Mouse (Mus musculus) cerebral cortex, adult 2 months (tissue): ENCODE results near the gene Zfp568.

Experiments
- WGBS: fragments of 180-500 bp; shearing (Covaris S2); methylation state at CpG from one replicate; pipeline ENCODE4 v1.1.7; 2018; 5-methylcytosine and 5-hydroxymethylcytosine counted together

The Zfp568 gene

GRCm38 (mm10) chr7:29983690-29984380 is at the start of gene Zfp568:
TSS of gene Zfp568 (plus strand) at chr7:29983955.
- under 1% methylated on average over 62 of the region's 62 CpGs for WGBS

GRCm38 (mm10) chr7:29938856-29939255 is 44.9 kb upstream of the Zfp568 start:
- WGBS: 78% methylated on average over 6 of the region's 6 CpGs

GRCm38 (mm10) chr7:29941027-29941426 is 42.7 kb upstream of the Zfp568 start:
- WGBS: 80% methylated on average over 11 of the region's 11 CpGs

GRCm38 (mm10) chr7:29942740-29943139 is 41.0 kb upstream of the Zfp568 start:
- WGBS: 50% methylated on average over 2 of the region's 2 CpGs

GRCm38 (mm10) chr7:29943720-29944119 is 40.0 kb upstream of the Zfp568 start:
- WGBS: 52% methylated on average over 2 of the region's 2 CpGs

- 35% methylated on average over 2 of the region's 2 CpGs for WGBS
Measured at GRCm38 (mm10) chr7:29944201-29944600, 39.6 kb upstream of the Zfp568 start.

- WGBS: 19% methylated on average over 10 of the region's 10 CpGs
Measured at GRCm38 (mm10) chr7:29953086-29953485, 30.7 kb upstream of the Zfp568 start.

GRCm38 (mm10) chr7:29953513-29954401 is 30.0 kb upstream of the Zfp568 start, which contains the start of gene Zfp74:
TSS of gene Zfp74 (minus strand) at chr7:29954089.
- under 1% methylated on average over 52 of the region's 52 CpGs for WGBS

- WGBS: 12% methylated on average over 4 of the region's 4 CpGs
Measured at GRCm38 (mm10) chr7:29954731-29955130, 29.0 kb upstream of the Zfp568 start.

GRCm38 (mm10) chr7:29956257-29956656 is 27.5 kb upstream of the Zfp568 start:
- 54% methylated on average over 10 of the region's 10 CpGs for WGBS

- WGBS: 84% methylated on average over 11 of the region's 11 CpGs
Measured at GRCm38 (mm10) chr7:29958125-29958724, 25.5 kb upstream of the Zfp568 start.

GRCm38 (mm10) chr7:29959004-29959403 is 24.8 kb upstream of the Zfp568 start:
- 56% methylated on average over 3 of the region's 3 CpGs for WGBS

GRCm38 (mm10) chr7:29965115-29965810 is 18.5 kb upstream of the Zfp568 start:
- 54% methylated on average over 39 of the region's 39 CpGs for WGBS

GRCm38 (mm10) chr7:29970686-29971085 is 13.1 kb upstream of the Zfp568 start:
- WGBS: 89% methylated on average over 9 of the region's 9 CpGs

GRCm38 (mm10) chr7:29980761-29981160 is 3.0 kb upstream of the Zfp568 start:
- WGBS: 94% methylated on average over 1 of the region's 1 CpGs

GRCm38 (mm10) chr7:29981455-29981854 is 2.3 kb upstream of the Zfp568 start:
- 48% methylated on average over 5 of the region's 5 CpGs for WGBS

- WGBS: 93% methylated on average over 3 of the region's 3 CpGs
Measured at GRCm38 (mm10) chr7:29981860-29982259, 1.9 kb upstream of the Zfp568 start.

- WGBS: 84% methylated on average over 4 of the region's 4 CpGs
Measured at GRCm38 (mm10) chr7:29982341-29982740, 1.4 kb upstream of the Zfp568 start.

- WGBS: 29% methylated on average over 6 of the region's 6 CpGs
Measured at GRCm38 (mm10) chr7:29982931-29983330, 824 bp upstream of the Zfp568 start.

GRCm38 (mm10) chr7:29983340-29983689 is 440 bp upstream of the Zfp568 start:
- WGBS: 0% methylated on average over 8 of the region's 8 CpGs

- 85% methylated on average over 8 of the region's 8 CpGs for WGBS
Measured at GRCm38 (mm10) chr7:29986101-29986500, 2.3 kb downstream of the Zfp568 start.

- 74% methylated on average over 5 of the region's 5 CpGs for WGBS
Measured at GRCm38 (mm10) chr7:29987551-29987950, 3.8 kb downstream of the Zfp568 start.
